14 mouse cellular contexts compared by ENCODE assay signal in genomic region chr9:60519601-60520000, GRCm38 (mm10). TPM values are rescaled to one million over a fixed set of nuclear protein-coding genes. Genes with fewer than 3 reads are reported as not detected.
DNase-seq lines count a peak whose midpoint lies in the region; ATAC-seq lines count a peak whose summit lies in the region.
"Had no signal": no experiment of that assay in that cellular context is flagged by ENCODE, and none has a peak within 500 bp of the region (broad histone marks: within the 10 kb centered on the region; RNA-seq: fewer than 3 reads in every experiment).

No protein-coding gene starts in this region.

- H3K4me2 ChIP-seq in kidney, embryonic 14.5 days (replicated peaks; ENCODE audit: low read depth, low read length): peak overlapping the region; percentile 92
- H3K4me2 ChIP-seq in intestine, embryonic 15.5 days (replicated peaks): peak overlapping the region; percentile 83
- H3K4me2 ChIP-seq in limb, embryonic 13.5 days (replicated peaks): peak overlapping the region; percentile 83
- H3K4me2 ChIP-seq in neural tube, embryonic 15.5 days: peak overlapping the region; percentile 85
- H3K4me2 ChIP-seq: liver, embryonic 15.5 days had no signal

- no peak overlapping the region for H3K27ac ChIP-seq in kidney, embryonic 14.5 days (ENCODE audit: low read depth, low read length)
- no peak overlapping the region for H3K27ac ChIP-seq in intestine, embryonic 15.5 days
- no peak overlapping the region for H3K27ac ChIP-seq in limb, embryonic 13.5 days
- peak overlapping the region; percentile 30; the same call in 1 of the 2 replicates for H3K27ac ChIP-seq in neural tube, embryonic 15.5 days (replicated peaks)
- H3K27ac ChIP-seq: liver, embryonic 15.5 days had no signal

- no peak for ATAC-seq in kidney, embryonic 14.5 days (ENCODE audit: low FRiP score, low TSS enrichment)
- ATAC-seq in intestine, embryonic 15.5 days: no peak
- no peak for ATAC-seq in limb, embryonic 13.5 days (ENCODE audit: low FRiP score, low read depth)
- no peak for ATAC-seq in neural tube, embryonic 15.5 days (ENCODE audit: low FRiP score)

- no peak for DNase-seq in kidney, postnatal 4 days
- no peak for DNase-seq in urinary bladder, adult 18-20 months (ENCODE audit: low spot score in 2 of 2)
- DNase-seq in cerebellum, postnatal 14 days: no peak
- DNase-seq: adrenal gland, postnatal 25 days; cerebellum, adult 11 months; gastrocnemius, postnatal 14 days; heart, postnatal 14 days; kidney, postnatal 14 days; right cerebral cortex, postnatal 25 days had no signal

- 0 out of 2 replicates have a peak, but pooled peaks cover 3% of the 10 kb centered on the region for H3K36me3 ChIP-seq in kidney, embryonic 14.5 days (ENCODE audit: control insufficient read depth, insufficient read depth, low read length)
- H3K36me3 ChIP-seq in intestine, embryonic 15.5 days: 0 out of 2 replicates have a peak, but pooled peaks cover 3% of the 10 kb centered on the region
- no peaks in the 10 kb centered on the region for H3K36me3 ChIP-seq in limb, embryonic 13.5 days
- no peaks in the 10 kb centered on the region for H3K36me3 ChIP-seq in neural tube, embryonic 15.5 days
- H3K36me3 ChIP-seq: liver, embryonic 15.5 days had no signal

- H3K9me3 ChIP-seq in kidney, embryonic 14.5 days (ENCODE audit: control insufficient read depth, low read length): no peaks in the 10 kb centered on the region
- no peaks in the 10 kb centered on the region for H3K9me3 ChIP-seq in intestine, embryonic 15.5 days
- no peaks in the 10 kb centered on the region for H3K9me3 ChIP-seq in limb, embryonic 13.5 days
- no peaks in the 10 kb centered on the region for H3K9me3 ChIP-seq in neural tube, embryonic 15.5 days (replicated peaks)
- H3K9me3 ChIP-seq: liver, embryonic 15.5 days had no signal

- no peaks in the 10 kb centered on the region for H3K27me3 ChIP-seq in kidney, embryonic 14.5 days (ENCODE audit: control insufficient read depth, insufficient read depth, low read length)
- no peaks in the 10 kb centered on the region for H3K27me3 ChIP-seq in intestine, embryonic 15.5 days (replicated peaks)
- peaks cover 45% of the 10 kb centered on the region for H3K27me3 ChIP-seq in limb, embryonic 13.5 days
- 0 out of 2 replicates have a peak, but pooled peaks cover 11% of the 10 kb centered on the region for H3K27me3 ChIP-seq in neural tube, embryonic 15.5 days (replicated peaks)

- peaks cover 50% of the 10 kb centered on the region for H3K4me1 ChIP-seq in kidney, embryonic 14.5 days (ENCODE audit: control insufficient read depth, insufficient read depth, low read length)
- peaks cover 50% of the 10 kb centered on the region for H3K4me1 ChIP-seq in intestine, embryonic 15.5 days (replicated peaks)
- peaks cover 51% of the 10 kb centered on the region for H3K4me1 ChIP-seq in limb, embryonic 13.5 days
- H3K4me1 ChIP-seq in neural tube, embryonic 15.5 days: peaks cover 56% of the 10 kb centered on the region
- H3K4me1 ChIP-seq: liver, embryonic 15.5 days had no signal

- 28% methylated on average over 3 of the region's 3 CpGs for WGBS in kidney, embryonic 14.5 days
- WGBS in intestine, embryonic 15.5 days: 28% methylated on average over 3 of the region's 3 CpGs
- 6% methylated on average over 3 of the region's 3 CpGs for WGBS in limb, embryonic 13.5 days
- WGBS in neural tube, embryonic 15.5 days: 3% methylated on average over 3 of the region's 3 CpGs

- H3K9ac ChIP-seq in kidney, embryonic 14.5 days (ENCODE audit: low read depth, low read length): no peak overlapping the region; the same call in 1 of the 2 replicates
- H3K9ac ChIP-seq in intestine, embryonic 15.5 days: no peak overlapping the region
- H3K9ac ChIP-seq in limb, embryonic 13.5 days: no peak overlapping the region
- H3K9ac ChIP-seq in neural tube, embryonic 15.5 days (replicated peaks): no peak overlapping the region
- H3K9ac ChIP-seq: liver, embryonic 15.5 days had no signal

- H3K4me3 ChIP-seq in kidney, embryonic 14.5 days (ENCODE audit: low read length): peak overlapping the region; percentile 75; the same call in 1 of the 2 replicates
- H3K4me3 ChIP-seq in intestine, embryonic 15.5 days (replicated peaks): 0 out of 2 replicates have a peak overlapping the region, but pooled peaks have one; percentile 3
- peak overlapping the region; percentile 7; the same call in 1 of the 2 replicates for H3K4me3 ChIP-seq in limb, embryonic 13.5 days
- H3K4me3 ChIP-seq in neural tube, embryonic 15.5 days (replicated peaks): no peak overlapping the region
- H3K4me3 ChIP-seq: liver, embryonic 15.5 days had no signal

RNA-seq across cellular contexts. Expression of gene Thsd4, which starts 2.2 kb away (rescaled TPM):
- polyA plus RNA-seq in kidney, embryonic 14.5 days (2014; fragmentation: Nextera tagmentation; extraction: Ambion mirVana): 24.9 and 38.7 TPM in 2 replicates
- polyA plus RNA-seq in intestine, embryonic 15.5 days (2015; fragmentation: Nextera tagmentation; extraction: Ambion mirVana): 23.2 and 25.8 TPM in 2 replicates
- 29.4 and 30.5 TPM in 2 replicates for polyA plus RNA-seq in limb, embryonic 13.5 days (2015; fragmentation: Nextera tagmentation; extraction: Ambion mirVana)
- 6.8 and 7.9 TPM in 2 replicates for polyA plus RNA-seq in neural tube, embryonic 15.5 days (2015; fragmentation: Nextera tagmentation; extraction: Ambion mirVana)
